Mouse (Mus musculus) frontal cortex, postnatal 14 days (tissue): ENCODE data around the gene Olfr56.
"Not testable (repeated sequence)": the region's sequence is repeated elsewhere in the genome, so short reads cannot be mapped to it uniquely, and the experiment has no call there.

Source experiments
- DNase-seq, 2 experiments: peaks; one replicate each; pipeline ENCODE4 v3.0.0; 2022; ENCODE audit warnings: low spot score in 2 of 2

Olfr56 gene

DNA sequence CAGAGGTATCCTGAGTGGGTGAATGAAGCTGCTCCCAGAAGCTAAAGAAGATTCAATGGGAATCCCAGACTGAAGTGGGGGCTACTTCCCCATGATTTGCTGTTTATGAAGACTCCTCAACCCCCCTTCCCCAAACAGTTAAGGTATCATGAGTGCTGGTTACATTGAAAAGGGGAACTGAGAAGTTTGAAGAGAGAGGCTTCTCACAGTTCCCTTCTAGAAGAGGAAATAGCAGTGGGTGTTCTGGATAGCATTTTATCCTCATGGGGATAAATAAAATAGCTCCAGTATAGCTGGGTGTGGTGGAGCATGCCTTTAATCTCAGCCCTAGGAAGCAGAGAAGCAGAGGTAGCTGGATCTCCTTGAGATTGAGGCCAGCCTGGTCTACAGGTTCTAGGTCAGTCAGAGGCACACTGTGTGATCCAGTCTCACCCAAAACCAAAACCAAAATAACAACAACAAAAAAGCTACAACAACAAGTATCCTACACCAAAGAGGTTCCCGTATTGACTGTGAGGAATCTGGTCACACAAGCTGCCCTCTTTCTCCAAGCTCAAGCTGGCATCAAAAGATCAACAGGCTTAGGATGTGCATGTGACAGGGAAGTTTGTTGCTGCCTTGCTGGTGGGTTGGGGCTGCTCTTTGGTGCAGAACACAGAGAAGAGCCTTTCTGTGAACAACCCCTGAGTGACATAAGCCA, at the start of gene Olfr56:
Olfr56 (plus strand) TSS at position 650 of the 700 bp plus-strand sequence.
- DNase-seq: not testable (repeated sequence)

DNA sequence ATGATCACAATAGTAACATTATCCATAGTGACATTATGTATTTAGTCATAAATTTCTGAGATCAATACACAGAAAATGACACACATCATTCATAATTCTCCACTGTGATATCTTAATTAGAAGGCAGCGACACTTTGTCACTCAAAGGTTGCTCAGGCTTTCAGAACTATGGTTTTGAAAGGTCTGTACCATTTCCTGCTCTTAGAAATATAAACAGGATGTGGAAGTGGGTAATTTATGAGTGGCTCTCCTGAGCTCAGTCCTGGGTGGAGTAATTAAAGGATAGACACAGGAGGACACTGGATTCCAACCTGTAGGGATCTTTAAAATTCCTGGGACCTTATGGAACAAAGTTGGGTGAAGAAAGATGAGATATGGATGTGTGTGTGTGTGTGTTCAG, 45.3 kb upstream of the Olfr56 start:
- DNase-seq: not testable (repeated sequence)

DNA sequence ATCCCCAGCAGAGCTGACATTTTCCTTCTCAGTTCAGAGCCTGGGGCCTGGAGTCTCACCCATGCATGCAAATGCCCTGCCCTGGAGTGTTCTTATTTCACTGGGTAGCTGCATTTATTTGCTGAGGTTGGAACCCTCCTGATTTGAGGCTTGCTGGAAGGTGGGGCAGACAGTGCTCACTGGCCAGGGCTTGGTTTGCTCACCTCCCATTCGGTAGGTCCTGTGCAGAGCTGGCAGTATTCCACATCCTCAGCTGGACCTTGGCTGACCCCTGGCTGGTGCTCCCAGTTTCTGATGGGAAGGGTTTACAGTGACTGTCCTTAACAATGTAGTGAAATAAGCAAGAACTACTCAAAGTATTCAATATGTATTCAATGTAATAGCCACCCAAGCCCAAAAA, 44.8 kb upstream of the Olfr56 start:
- not testable (repeated sequence) for DNase-seq

DNA sequence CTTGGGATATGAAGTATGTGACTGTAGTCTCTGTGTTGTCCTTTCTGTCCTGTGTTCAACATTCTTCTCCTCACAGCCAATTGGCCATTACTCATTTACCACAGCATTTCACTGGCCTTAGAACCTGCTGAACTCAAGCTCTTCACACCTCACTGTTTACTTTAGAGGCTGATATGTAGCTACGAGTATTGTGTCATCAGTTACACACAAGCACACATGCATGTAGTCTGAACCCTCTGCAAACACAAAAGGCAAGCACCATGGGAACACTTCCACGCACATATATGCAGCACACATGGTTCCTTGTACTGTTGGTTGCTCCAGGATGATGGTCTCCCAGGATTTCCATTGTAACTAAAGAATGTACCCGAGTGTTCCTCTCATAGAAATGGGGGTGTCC, 43.4 kb upstream of the Olfr56 start:
- not testable (repeated sequence) for DNase-seq

DNA sequence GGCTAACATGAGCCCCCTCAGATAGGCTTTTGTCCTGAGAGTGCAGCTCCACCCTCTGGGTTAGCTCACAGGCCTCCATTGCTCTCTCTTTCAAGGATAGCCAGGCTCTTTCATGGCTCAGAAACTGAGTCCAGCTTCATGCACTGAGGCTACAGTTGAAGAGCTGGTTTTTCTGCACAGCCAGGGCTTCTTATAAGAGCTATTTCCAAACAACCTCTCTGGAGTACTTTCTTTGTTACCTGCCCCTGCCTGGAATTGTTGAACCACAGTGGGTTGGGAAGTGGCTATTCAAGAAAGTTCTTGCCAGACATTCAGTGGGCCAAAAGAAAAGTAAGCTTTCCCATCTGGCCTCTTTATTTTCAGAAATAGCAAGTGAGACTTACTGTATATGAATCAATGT, 39.4 kb upstream of the Olfr56 start:
- not testable (repeated sequence) for DNase-seq

DNA sequence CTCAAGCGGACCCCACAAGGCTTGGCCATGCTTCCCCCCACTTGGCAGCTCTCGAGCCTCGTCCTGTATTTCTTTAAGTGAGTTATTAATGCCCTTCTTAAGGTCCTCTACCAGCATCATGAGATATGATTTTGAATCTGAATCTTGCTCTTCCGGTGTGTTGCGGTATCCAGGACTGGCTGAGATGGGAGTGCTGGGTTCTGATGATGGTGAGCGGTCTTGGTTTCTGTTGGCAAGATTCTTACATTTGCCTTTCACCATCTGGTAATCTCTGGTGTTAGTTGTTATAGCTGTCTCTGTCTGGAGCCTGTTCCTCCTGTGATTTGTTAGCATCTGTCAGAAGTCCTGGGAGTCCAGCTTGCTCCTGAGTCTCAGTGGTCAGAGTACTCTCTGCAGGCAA, 32.6 kb upstream of the Olfr56 start, which contains the start of gene Psme2b:
Psme2b (minus strand) TSS at position 101 of the 400 bp plus-strand sequence.
- not testable (repeated sequence) for DNase-seq

DNA sequence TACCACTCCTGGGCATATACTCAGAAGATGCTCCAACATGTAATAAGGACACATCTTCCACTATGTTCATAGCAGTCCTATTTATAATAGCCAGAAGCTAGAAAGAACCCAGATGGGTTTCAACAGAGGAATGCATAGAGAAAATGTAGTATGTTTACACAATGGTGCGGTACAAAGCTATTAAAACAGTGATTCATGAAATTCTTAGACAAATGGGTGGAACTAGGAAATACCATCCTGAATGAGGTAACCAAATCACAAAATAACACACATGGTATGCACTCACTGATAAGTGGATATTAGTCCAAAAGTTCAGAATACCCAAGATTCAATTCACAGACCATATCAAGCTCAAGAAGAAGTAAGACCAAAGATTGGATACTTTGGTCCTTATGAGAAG, 4.0 kb upstream of the Olfr56 start:
- DNase-seq: not testable (repeated sequence)

DNA sequence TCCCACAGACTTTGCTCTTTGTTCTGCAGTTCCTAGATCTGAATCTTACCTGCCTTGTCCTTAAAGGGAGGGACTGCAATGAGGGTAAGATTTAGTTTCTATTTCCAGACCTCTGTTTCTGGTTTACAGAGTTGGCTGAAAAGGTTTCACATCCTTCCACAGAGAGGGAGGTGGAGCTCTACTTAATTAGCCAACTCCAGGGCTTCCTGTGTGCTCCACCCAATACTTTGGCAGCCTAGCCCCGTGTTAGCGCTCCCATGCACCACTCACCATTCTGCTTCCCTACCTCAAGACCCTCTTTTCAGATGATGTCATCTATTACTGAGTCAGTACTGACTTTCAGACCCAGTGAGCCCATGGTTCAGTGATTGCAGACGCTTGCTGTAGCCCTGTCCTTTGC, 562 bp downstream of the Olfr56 start, which contains the start of gene 9930111J21Rik1:
9930111J21Rik1 (minus strand) TSS at position 148 of the 400 bp plus-strand sequence.
- not testable (repeated sequence) for DNase-seq

DNA sequence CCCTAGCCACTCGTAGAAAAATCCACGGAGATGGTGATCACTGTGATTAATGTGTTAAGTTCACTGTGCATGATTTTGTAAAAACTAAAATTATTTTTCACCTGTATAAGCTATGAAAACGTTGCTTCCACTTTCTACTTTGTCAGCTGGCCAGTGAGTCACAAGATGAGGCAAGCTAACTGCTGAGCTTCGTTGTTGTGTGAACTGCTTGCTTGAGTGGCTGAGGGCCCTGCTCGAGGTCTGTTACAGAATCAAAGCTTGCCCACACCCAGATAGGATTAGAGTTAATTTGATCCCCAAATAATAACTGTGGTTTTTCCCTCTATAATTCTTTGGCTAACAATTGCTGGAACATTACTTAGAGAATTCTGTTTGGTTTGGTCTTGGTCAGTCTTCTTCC, 1.4 kb downstream of the Olfr56 start:
- not testable (repeated sequence) for DNase-seq

DNA sequence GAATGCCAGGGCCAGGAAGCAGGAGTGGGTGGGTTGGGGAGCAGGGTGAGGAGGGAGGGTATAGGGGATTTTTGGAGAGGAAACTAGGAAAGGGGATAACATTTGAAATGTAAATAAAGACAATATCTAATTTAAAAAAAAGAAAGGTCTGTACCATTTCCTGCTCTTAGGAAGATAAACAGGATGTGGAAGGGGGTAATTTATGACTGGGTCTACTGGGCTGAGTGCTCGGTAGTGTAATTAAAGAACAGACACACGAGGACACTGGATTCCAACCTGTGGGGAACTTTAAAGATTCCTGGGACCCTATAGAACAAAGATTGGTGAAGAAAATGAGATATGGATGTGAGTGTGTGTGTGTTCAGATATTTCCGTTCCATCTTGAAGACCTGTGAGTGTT, 4.2 kb downstream of the Olfr56 start:
- DNase-seq: not testable (repeated sequence)

DNA sequence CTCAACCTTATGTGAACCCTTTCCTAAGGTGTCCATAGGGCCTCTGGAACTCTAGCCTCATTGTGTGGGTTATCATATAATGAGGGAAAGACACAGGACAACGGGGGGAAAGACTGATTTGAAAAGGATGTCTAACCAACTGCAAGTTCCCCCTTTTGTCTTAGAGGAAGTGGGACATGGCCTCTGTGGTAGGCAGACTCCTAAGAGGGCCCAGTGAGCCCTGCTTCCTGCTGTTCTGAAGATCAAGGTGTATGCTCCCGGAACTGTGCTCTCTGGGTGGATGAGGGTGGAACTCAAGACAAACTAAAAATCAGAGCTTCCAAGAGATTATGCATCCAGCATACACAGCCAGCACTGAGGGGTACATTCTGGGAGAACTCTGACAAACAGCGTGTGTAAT, 9.5 kb downstream of the Olfr56 start:
- not testable (repeated sequence) for DNase-seq

DNA sequence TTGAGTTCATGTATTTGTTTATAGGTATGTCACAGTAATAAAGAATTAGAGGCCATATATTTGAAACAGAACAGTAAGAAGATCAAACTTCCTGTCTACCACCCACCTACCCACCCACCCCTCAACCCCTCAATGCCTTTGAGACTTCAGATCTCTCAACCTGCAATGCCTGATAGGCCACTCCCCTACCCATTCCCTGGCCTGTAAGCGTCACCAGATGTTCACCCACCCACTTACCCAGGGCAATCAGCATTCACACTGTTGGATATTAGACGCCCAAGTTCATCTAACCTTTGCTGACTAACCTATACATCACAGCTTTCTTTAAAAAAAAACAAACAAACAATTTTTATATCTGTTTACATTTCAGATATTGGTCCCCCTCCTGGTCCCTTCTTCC, 11.3 kb downstream of the Olfr56 start:
- not testable (repeated sequence) for DNase-seq

DNA sequence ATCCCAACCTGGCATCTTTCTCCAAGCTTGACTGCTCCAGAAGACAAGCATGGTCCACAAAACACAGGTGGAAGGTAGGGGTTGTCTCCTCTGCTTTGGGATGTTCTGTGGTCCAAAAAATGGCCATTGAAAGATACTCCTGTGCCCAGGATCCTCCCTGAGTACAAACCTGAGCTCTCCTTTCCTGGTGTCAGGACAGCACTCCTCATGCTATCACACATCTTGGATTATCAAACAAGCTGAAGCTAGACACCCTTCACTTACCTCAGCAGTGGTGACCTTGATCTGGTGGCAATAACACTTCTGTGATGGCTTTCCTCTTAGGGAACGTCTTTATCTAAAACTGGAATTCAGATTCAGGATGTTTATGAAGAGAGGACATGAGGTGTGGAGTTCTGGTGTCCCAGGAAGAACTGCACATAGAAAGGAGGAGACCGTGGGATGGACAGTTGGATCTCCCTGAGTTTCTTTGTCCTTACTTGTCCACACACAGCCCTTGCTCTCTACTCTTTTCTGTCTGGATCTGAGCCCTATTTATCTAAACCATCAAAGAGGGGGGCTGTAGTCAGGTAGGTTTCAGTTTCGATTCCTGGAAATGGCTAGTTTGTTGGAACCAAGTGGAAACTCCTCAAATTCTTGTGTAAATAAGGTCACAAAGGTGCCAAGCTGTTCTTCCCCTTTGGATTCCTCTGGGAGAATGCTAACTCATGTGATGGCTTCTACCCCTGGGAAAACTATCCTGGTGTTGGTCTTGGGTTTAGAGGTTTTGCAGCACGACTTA, 13.2 kb downstream of the Olfr56 start, which contains the start of gene Gm12185:
Gm12185 (minus strand) TSS at position 487 of the 781 bp plus-strand sequence.
- not testable (repeated sequence) for DNase-seq

DNA sequence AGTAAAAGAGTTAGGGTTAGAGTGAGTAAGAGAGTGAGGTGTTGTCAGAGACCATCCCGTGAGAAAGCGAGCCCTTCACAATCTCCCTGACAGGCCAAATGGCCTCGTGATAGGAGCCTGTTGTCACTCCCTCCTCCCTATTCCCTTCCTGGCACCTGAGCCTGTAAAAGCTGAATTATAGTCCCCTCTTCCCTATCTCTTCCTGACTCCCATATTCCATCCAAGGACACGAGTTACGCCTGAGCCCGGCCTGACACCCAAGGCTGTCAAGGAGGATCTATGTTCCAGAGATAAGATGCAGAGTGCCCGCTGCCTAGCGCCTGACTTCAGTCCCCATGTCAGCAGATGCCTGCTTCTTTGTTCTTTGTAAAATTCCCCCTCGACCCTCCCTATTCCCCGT, 14.6 kb downstream of the Olfr56 start:
- not testable (repeated sequence) for DNase-seq

DNA sequence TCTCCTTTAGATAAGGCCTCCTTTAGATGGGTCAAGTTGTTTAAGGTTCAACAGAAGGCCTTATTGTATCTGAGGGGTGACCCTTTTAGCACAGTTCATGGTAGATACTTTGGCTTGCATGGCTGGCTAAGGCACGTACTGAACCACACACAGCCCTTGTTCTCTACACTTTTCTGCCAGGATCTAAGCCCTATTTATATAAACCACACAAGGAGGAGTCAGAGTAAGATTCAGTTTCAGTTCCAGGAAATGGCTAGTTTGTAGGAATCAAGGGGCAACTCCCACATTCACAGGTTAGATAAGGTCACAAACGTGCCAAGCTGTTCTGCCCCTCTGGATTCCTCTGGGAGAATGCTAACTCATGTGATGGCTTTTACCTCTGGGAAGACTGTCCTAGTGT, 15.3 kb downstream of the Olfr56 start, which contains the start of gene Tgtp1:
Tgtp1 (minus strand) TSS at position 155 of the 400 bp plus-strand sequence.
- not testable (repeated sequence) for DNase-seq

DNA sequence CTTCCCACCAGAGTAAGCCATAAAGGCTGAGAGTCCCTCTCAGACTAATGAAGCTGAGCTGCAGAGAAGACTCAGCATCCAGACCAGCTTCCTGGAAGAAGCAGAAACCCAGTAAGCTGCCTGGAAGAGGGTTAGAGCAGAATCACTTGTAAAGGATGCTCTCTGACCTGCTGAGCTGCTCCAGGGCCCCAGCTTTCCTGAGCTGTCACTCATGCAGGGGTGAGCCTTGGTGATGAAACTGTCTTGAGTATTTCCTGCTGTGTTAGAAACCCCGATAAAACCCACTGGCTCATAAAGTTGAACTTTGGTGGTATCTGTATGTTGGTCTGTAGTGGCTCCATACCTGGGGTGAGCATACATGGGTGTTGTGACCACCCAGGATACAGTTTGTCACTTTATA, 21.7 kb downstream of the Olfr56 start:
- DNase-seq: not testable (repeated sequence)

DNA sequence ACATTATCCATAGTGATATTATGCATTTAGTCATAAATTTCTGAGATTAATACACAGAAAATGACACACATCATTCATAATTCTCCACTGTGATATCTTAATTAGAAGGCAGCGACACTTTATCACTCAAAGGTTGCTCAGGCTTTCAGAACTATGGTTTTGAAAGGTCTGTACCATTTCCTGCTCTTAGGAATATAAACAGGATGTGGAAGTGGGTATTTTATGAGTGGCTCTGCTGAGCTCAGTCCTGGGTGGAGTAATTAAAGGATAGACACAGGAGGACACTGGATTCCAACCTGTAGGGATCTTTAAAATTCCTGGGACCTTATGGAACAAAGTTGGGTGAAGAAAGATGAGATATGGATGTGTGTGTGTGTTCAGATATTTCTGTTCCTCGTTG, 27.6 kb downstream of the Olfr56 start:
- not testable (repeated sequence) for DNase-seq

DNA sequence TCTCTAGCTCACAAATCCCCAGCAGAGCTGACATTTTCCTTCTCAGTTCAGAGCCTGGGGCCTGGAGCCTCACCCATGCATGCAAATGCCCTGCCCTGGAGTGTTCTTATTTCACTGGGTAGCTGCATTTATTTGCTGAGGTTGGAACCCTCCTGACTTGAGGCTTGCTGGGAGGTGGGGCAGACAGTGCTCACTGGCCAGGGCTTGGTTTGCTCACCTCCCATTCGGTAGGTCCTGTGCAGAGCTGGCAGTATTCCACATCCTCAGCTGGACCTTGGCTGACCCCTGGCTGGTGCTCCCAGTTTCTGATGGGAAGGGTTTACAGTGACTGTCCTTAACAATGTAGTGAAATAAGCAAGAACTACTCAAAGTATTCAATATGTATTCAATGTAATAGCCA, 28.1 kb downstream of the Olfr56 start:
- DNase-seq: not testable (repeated sequence)

DNA sequence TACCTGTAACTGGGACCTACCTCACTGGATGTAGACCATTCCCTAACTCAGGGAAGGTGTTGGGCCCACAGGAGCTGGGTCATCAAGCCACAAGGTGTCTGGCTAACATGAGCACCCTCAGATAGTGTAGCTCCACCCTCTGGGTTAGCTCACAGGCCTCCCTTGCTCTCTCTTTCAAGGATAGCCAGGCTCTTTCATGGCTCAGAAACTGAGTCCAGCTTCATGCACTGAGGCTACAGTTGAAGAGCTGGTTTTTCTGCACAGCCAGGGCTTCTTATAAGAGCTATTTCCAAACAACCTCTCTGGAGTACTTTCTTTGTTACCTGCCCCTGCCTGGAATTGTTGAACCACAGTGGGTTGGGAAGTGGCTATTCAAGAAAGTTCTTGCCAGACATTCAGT, 33.4 kb downstream of the Olfr56 start:
- DNase-seq: not testable (repeated sequence)

DNA sequence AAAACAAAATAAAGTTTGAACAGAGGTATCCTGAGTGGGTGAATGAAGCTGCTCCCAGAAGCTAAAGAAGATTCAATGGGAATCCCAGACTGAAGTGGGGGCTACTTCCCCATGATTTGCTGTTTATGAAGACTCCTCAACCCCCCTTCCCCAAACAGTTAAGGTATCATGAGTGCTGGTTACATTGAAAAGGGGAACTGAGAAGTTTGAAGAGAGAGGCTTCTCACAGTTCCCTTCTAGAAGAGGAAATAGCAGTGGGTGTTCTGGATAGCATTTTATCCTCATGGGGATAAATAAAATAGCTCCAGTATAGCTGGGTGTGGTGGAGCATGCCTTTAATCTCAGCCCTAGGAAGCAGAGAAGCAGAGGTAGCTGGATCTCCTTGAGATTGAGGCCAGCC, 71.4 kb downstream of the Olfr56 start:
- not testable (repeated sequence) for DNase-seq

DNA sequence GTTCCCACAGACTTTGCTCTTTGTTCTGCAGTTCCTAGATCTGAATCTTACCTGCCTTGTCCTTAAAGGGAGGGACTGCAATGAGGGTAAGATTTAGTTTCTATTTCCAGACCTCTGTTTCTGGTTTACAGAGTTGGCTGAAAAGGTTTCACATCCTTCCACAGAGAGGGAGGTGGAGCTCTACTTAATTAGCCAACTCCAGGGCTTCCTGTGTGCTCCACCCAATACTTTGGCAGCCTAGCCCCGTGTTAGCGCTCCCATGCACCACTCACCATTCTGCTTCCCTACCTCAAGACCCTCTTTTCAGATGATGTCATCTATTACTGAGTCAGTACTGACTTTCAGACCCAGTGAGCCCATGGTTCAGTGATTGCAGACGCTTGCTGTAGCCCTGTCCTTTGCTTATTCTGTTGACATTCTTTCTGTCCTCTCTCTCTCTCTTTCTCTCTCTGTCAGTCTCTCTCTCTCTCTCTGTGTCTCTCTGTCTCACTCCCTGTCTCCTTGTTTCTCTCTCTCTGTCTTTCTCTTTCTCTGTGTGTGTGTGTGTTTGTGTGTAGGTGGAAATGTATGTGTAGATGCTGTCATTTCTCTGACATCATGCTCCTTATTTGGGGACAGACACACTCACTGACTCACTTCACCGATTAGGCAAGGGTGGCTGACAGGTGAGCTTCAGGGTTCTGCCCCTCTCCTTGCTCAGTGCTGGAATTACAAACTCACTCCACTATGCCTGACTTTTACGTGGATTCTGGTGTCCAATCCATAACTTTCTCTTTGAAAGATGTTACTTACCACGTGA, 72.6 kb downstream of the Olfr56 start, which contains the start of gene 9930111J21Rik2:
9930111J21Rik2 (minus strand) TSS at position 150 of the 799 bp plus-strand sequence.
- DNase-seq: not testable (repeated sequence)
